Mouse (Mus musculus): Measurements from ENCODE around the gene Rbfox1. TPM values are rescaled to one million over a fixed set of nuclear protein-coding genes. Genes with fewer than 3 reads are reported as not detected.

Rbfox1 gene
- total RNA-seq, 2 experiments from 2014 or later = 410 to 420 TPM

DNA sequence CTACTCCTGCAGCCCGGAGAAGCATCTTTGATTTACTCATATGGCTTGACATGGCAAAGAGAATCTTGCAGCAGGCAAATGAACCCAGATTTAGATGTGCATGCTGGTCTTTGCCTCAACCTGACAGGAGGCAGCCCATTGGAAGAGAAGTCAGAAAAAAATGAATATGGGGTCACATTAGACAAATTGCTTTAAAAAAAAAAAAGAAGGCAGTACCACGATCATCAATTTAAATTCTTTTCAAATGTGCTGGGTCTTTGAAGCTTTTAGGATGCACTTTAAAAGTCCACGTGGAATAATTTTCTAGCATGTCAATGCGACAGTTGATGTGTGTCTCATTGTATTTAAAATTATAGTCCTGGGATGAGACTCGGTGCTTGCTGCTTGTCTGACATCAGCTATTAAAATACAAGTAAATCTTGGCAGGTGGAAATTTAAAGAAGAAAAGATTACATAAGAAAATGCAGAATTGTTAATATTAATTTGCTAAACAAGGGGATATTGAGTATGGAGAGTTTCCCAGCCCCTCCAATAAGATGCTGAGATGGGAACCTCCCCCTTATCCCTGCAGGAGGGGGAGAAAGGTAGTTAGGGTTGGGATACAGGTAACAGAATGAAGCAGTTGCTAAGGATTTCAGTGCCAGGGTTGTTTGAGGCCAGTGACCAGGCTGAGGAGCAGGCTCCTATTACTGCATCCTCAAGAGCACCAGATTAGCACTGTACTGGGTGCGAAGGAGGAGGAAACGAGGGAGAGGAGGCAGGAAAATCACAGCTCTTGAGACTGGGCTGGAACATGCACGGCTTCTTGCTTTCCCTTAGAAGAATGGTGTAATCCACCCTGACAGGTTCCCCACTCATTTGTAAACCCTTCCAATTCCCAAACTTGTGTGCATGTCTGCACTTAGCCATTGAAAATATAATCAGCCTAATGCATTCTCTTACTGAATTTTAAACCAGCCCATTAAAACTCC is 1274.0 kb downstream of the Rbfox1 start:
- no peak for DNase-seq

- DNase-seq = no peak
Measured at GRCm38 (mm10) chr16:7159827-7160217, 1274.7 kb downstream of the Rbfox1 start.

DNA sequence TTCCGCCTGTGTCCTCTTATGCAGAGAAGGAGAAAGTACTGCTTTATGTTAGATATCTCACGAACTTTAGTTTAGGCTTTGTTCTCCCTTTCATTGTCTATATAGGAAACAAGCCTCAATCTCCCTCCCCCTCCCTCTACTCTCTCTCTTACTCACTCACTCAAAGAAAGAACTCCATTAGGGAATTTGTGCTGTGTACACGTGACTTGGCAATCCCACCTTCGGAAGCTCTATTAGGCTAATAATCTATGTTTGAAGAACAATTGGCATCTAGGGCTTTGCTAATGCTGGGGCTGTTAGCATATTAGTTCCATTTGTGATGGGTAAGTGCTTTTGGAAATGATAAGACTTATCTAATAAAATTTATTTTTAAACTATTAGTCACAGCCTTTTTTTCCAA is 1277.0 kb downstream of the Rbfox1 start:
- no peak for DNase-seq

DNA sequence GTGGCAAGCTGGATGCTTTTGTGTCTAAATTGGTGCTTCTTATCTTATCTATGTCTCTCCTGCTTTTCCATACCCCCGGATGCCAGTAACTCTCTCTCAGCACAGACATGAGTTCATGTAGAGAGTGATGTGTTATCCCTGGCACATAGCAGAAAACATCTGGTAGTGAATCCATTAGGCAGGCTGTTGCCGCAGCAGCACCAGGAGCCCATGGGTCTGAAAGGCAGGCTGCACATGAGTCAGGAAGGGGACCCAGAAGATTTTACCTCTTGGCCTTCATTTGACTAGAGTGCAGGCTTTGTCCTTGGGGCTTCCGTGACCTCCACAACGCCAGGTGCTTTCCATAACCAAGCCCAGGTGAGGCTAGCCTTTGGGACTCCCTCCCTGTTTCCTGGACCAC is 1278.5 kb downstream of the Rbfox1 start:
- no peak for DNase-seq

- DNase-seq = no peak
Measured at GRCm38 (mm10) chr16:7164153-7164737, 1279.1 kb downstream of the Rbfox1 start.

- DNase-seq = no peak
Measured at GRCm38 (mm10) chr16:7175960-7176359, 1290.8 kb downstream of the Rbfox1 start.

DNA sequence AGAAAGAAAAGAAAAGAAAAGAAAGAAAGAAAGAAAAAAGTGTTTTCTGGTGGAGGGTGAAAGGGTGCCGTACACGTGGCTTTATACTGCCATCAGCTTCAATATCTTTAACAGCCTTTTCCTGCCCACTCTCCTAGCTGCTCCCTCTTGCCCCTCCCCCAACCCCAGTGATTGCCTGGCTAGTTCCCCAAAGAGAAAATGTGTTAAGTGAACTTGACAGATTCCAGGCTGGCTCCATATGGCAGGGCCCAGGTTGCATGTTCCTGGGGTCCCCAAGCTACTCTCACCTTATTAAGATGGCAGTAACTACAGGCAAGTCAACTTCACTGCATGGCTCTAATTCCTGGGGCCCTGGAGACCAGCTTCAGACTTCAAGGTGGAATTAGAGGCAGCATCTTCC is 1302.6 kb downstream of the Rbfox1 start:
- peak in 1 of 2 experiments; percentile 23 for DNase-seq

DNA sequence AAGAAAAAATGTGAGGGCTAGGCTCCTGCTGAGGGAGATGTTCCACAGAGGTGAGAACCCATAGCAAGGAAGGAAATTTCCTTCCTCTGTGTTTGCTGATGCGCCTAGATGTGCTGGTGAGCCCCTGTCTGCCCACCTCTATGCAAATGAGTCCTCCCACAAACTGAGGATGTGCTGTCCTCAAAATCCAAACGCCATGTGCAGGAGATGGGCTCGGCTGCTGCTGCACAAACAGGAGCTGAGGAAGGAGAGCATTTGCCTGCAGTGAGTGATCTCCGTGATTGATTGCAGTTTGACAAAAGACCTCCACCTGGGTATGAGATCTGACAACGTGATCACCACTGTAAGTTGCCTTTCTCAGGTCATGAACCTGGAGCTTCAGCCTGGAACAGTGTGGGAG is 1308.4 kb downstream of the Rbfox1 start:
- peak in 1 of 2 experiments; percentile 36 for DNase-seq

- no peak for DNase-seq
Measured at GRCm38 (mm10) chr16:7197953-7198352, 1312.8 kb downstream of the Rbfox1 start.

DNA sequence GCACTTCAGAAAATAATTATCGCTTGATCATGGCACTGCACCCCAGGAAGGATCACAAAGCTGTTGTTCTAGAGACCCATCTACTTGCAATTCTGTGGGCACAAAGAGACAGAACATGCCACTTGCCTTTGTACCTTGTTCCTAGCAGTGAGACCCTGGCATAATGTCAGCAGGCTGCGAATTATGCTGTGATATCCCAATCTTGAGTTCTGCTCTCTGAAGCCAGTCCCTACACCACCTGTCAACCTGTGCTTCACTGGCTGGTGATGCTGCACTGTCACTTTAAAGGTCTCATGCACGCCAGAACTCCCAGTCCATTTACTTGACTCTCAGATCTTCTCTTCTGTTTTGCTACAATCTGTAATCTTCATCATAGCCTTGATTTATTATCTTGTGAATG is 1315.1 kb downstream of the Rbfox1 start:
- DNase-seq = no peak

GRCm38 (mm10) chr16:7201816-7202215 is 1316.7 kb downstream of the Rbfox1 start:
- no peak for DNase-seq

DNA sequence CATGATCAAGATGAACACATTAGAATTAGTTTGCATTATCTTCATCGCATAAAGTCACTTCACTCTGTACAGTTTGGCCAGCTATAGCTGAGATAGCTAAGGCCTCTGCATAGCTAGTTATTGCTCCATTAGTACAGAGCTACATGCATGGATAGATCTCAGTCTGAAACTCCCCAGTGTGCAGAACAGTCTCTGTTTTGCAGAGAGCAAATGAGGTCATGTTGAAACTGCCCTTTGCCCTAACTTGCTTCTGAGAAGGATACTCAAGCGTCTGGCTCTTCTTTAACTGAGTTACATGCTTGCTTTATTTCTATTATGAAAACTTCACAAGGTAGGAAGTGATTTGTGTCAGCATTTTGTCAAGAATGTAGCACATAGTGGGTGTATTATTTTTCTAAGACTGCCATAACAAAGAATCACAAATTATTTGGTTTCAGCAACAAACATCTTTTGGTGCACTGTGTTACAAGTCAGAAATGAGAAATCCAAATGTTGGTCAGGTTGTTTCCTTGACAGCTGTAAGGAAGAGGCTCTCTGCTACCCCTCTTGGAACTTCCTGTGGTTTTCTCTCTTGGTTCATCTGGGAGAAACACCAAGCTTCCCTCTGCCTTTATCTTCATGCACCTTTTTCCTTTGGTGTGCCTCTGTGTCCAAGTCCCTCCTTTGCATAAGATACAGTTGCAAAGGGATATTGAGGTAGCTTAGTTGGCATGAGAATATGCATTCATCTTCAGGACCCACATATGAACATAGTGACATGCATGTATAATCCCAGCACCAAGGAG is 1321.2 kb downstream of the Rbfox1 start:
- no peak for DNase-seq

DNA sequence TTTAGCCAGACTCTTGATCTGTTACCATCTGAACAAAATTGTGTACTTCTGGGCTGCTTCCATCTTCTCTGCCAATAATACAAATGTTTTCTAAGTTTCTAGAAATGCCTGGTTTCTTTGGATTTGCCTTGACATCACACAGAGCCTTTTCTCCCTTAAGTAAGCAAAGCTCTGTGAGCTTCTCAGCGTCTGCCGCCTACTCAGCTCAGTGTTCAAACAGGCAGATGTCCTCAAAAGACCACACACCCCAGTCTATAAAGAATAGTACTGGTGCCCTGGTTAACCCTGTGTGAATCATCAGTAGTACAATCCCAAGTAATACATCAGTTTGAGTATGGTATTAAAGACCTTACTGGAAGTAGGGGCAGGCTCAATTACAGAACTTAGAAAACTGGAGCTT is 1322.4 kb downstream of the Rbfox1 start:
- no peak for DNase-seq

- DNase-seq = peak in 1 of 2 experiments; percentile 32
Measured at GRCm38 (mm10) chr16:7212756-7213155, 1327.6 kb downstream of the Rbfox1 start.

- no peak for DNase-seq
Measured at GRCm38 (mm10) chr16:7223265-7223664, 1338.1 kb downstream of the Rbfox1 start.

GRCm38 (mm10) chr16:7226000-7226399 is 1340.8 kb downstream of the Rbfox1 start:
- DNase-seq = peak; percentile 71 to 73

DNA sequence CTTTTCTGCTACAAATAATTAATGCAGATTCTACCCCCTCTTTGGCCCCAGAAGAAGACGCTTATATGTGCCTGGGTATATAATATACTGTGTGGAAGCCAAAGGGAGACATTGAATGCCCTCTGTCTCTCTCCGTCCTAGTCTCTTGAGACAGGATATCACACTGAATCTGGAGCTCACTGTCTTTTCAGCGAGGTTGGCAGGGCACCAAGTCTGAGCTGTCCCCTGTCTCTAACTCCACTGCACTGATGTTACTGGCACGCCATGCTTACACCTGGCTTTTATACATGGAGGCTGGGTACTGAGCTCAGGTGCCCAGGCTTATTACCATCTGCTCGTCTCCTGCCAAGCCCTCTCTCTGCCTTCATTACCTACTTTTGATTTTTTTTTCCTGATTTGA is 1343.1 kb downstream of the Rbfox1 start:
- DNase-seq = no peak

- DNase-seq = no peak
Measured at GRCm38 (mm10) chr16:7229232-7229631, 1344.1 kb downstream of the Rbfox1 start.

GRCm38 (mm10) chr16:7241627-7242026 is 1356.5 kb downstream of the Rbfox1 start:
- DNase-seq = no peak

DNA sequence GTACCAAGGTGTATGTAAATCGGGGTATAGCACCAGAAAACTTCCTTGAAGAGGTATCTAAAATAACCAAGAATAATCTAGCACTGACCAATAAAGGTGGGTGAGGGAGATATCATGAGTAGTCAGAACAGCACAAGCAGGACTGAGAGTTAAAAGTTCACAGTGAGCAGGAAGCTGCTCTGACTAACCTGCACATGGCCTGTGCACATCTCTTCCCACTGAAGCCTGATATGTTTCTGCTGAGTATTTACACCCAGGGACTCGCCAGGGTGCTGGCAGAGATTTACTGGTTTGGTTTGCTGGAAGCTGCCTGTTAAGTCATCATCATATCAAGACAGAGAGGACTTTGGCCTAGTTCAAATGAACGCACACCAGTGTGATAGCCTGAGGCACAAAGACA is 1357.3 kb downstream of the Rbfox1 start:
- DNase-seq = no peak

DNA sequence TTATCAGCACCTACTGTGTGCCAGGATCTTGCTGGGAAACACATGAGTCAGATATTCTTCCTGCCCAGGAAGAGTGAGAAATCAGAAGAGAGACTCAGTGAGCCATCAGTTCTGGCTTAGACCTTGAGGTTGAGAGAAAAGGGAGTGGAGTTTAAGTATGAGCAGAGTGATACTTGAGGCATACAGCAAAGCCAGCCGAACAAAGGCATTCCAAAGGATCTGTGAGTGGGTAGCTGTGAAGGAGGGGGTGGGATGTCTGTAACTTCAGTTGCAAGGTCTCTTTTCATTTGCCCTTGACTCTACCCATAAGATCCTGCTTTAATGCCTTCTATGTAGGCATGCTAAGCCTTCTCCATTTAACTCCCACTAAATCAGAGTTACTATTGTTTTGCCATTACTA is 1359.2 kb downstream of the Rbfox1 start:
- DNase-seq = no peak

- no peak for DNase-seq
Measured at GRCm38 (mm10) chr16:7251696-7252095, 1366.5 kb downstream of the Rbfox1 start.

DNA sequence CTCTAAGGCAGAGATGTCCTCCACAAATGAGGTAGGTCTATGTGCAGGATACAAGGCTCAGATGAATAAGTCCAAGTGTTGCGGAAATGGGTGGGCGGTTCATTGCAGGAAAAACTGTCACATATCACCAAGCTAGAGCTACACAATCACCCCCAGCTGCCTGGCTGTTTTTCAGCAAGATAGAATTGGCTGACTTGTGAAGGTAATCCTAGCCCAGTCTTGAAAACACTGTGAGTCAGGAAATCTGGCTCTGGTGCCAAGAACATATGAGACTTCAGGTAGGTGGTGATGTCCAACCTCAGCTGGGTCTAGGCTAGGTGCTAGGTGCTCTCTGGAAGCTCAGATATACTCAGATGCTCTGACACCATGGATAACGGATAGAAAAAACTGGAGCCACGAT is 1372.2 kb downstream of the Rbfox1 start:
- DNase-seq = no peak
